Mouse (Mus musculus) bone marrow macrophage, adult 2 months (primary cell): Measurements from ENCODE around the gene Nup153.

Experiments
- CTCF ChIP-seq: IDR thresholded peaks from 2 replicates; pipeline ENCODE4 v1.5.1; 2012; ENCODE audit warnings: low read depth, mild to moderate bottlenecking, low read length, moderate library complexity
- POLR2A ChIP-seq: IDR thresholded peaks from 2 replicates; pipeline ENCODE4 v1.6.1; 2012; ENCODE audit warnings: mild to moderate bottlenecking, low read depth, low read length, borderline replicate concordance

- no peak for TF ChIP-seq CTCF
- TF ChIP-seq POLR2A: no peak
Observed at GRCm38 (mm10) chr13:46645476-46645875, 82.3 kb downstream of the Nup153 start.
